Mouse (Mus musculus): Measurements from ENCODE around the gene Inmt. TPM values are rescaled to one million over a fixed set of nuclear protein-coding genes. Genes with fewer than 3 reads are reported as not detected.

Gene Inmt
- polyA plus RNA-seq, 2 experiments, result 0.09 to 0.13 TPM

DNA sequence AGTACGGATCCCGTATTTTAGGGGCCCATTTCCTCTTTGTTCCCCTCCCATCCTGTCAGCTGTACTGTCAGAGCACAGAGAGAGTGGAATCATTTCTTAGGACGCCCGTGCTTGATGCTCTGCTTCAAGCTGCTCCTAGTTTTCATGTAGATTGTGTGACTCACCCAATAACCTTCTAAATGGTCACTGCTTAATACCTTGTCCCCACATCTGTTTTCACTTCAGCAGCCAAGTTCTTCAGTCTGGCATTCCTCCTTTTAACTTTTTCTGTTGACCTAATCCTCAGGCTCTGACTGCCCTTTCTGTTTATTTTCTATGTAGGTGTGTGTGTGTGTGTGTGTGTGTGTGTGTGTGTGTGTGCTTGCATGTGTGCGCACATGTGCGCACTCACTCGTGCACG is 32.9 kb upstream of the Inmt start:
- H3K36me3 ChIP-seq (replicated peaks; ENCODE audit: control insufficient read depth, insufficient read depth, low read depth), result no peaks in the 10 kb centered on the region
- H3K27me3 ChIP-seq (ENCODE audit: control insufficient read depth, insufficient read depth, low read length), result no peaks in the 10 kb centered on the region
- DNase-seq (ENCODE audit: low read depth in 3 of 3, low spot score in 3 of 3) (no peak), ATAC-seq (ENCODE audit: insufficient read depth) (no peak)
- no peak overlapping the region for H3K27ac ChIP-seq
- no peaks in the 10 kb centered on the region for H3K9me3 ChIP-seq (ENCODE audit: control insufficient read depth, low read length)
- WGBS (ENCODE audit: insufficient replicate concordance), result 64% methylated on average over 8 of the region's 8 CpGs
- H3K4me1 ChIP-seq (replicated peaks; ENCODE audit: control insufficient read depth in 2 of 2, insufficient read depth in 2 of 2, low read length in 1 of 2), result peaks cover 0 to 4% of the 10 kb centered on the region in 2 experiments; a peak in 1 of 4 replicates
- no peak overlapping the region for H3K4me2 ChIP-seq (ENCODE audit: low read depth)
- no peak overlapping the region for H3K9ac ChIP-seq (replicated peaks)
- TF ChIP-seq EP300 (IDR thresholded peaks at IDR 0.05; ENCODE audit: low read depth) (no peak), CTCF (IDR thresholded peaks at IDR 0.05; ENCODE audit: low read depth) (no peak)
- H3K4me3 ChIP-seq (ENCODE audit: insufficient read depth in 1 of 2, low read depth in 2 of 2, low read length in 2 of 2), result no peak overlapping the region

DNA sequence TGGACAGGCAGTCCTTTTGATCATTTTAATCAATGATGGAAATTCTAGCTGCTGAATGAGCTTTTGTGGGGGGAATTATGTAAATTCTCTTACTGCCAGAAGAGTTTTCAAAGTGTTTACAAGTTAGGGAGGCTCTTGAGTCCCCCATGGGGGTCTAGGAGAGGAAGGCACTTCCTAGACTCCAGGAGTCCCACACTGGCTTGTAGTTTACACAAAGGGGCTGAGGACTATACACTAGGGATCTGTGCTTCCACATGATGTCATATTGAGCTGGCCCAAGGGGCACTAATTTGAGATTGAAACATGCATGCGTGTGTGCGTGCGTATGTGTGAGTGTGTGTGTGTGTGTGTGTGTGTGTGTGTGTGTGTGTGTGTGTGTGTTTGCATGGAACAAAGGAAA is 29.1 kb upstream of the Inmt start:
- Histone ChIP-seq H3K27me3 (ENCODE audit: control insufficient read depth, insufficient read depth, low read length) (no peaks in the 10 kb centered on the region), H3K4me3 (ENCODE audit: insufficient read depth in 1 of 2, low read depth in 2 of 2, low read length in 2 of 2) (peak overlapping the region; percentile 62 to 69; a peak in 2 of 4 replicates), H3K27ac (no peak overlapping the region), H3K36me3 (replicated peaks; ENCODE audit: control insufficient read depth, insufficient read depth, low read depth) (no peaks in the 10 kb centered on the region), H3K4me2 (ENCODE audit: low read depth) (peak overlapping the region; percentile 79), H3K9me3 (ENCODE audit: control insufficient read depth, low read length) (no peaks in the 10 kb centered on the region), H3K4me1 (replicated peaks; ENCODE audit: control insufficient read depth in 2 of 2, insufficient read depth in 2 of 2, low read length in 1 of 2) (peaks cover 0 to 6% of the 10 kb centered on the region in 2 experiments; a peak in 1 of 4 replicates), H3K9ac (replicated peaks) (no peak overlapping the region; the same call in 1 of the 2 replicates)
- WGBS (ENCODE audit: insufficient replicate concordance), result 85% methylated on average over 3 of the region's 3 CpGs
- ATAC-seq (ENCODE audit: insufficient read depth) (no peak), DNase-seq (ENCODE audit: low read depth in 3 of 3, low spot score in 3 of 3) (no peak)
- TF ChIP-seq EP300 (IDR thresholded peaks at IDR 0.05; ENCODE audit: low read depth) (no peak), CTCF (IDR thresholded peaks at IDR 0.05; ENCODE audit: low read depth) (no peak)

DNA sequence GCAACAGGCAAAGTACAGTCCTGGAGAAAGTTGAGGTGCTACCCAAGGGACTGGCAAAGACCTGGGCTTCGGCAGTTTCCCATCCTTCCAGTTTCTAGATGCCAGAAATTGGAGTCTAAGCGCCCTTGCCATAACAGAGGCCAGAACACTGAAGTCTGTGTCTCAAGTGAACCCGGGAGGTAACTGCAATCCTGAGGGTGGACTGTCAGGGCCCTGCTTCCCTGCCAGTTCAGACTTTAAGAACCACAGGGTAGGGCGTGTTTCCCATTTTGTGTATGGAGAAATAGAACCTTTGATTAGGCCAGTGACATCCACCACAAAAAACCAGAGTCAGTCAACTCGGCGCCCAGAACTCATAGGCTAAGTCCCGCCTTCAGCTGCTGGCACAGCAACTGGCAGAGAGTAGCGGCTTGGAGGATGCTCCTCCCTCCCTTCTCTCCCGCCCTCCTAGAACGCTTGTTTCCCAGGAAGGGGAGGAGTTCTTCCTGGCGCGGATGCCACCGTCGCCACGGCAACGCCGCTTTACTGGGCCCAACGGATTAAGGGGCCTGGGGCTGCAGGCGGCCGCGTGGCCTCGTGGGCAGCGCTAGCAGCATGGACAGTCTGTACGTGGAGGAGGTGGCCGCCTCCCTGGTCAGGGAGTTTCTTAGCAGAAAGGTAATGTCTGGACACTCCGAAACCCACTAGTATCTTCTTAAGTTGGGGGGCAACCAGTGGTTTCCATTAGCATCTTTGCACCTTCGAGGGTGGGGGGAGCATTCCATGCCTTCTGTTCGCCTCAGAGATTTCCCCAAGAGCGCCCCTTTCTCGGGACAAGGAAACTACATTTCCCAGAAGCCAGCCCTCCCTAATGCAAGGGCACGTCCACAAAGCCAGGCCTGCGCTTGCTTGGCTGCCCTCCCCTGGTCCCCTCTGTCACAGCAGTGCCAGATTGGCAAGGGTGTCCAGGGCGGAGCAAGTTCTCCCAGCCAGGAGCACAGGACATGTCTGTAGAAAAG is 28.4 kb upstream of the Inmt start, which contains the start of gene Mindy4:
Gene Mindy4, plus strand, starts transcription at position 471 of the 998 bp plus-strand sequence.
- Histone ChIP-seq H3K9me3 (ENCODE audit: control insufficient read depth, low read length) (no peaks in the 10 kb centered on the region), H3K4me1 (replicated peaks; ENCODE audit: control insufficient read depth in 2 of 2, insufficient read depth in 2 of 2, low read length in 1 of 2) (peaks cover 0 to 6% of the 10 kb centered on the region in 2 experiments; a peak in 1 of 4 replicates), H3K27me3 (ENCODE audit: control insufficient read depth, insufficient read depth, low read length) (no peaks in the 10 kb centered on the region), H3K36me3 (replicated peaks; ENCODE audit: control insufficient read depth, insufficient read depth, low read depth) (no peaks in the 10 kb centered on the region), H3K4me2 (ENCODE audit: low read depth) (peak within 1 kb of the TSS; percentile 79), H3K4me3 (ENCODE audit: insufficient read depth in 1 of 2, low read depth in 2 of 2, low read length in 2 of 2) (peak within 1 kb of the TSS; percentile 62 to 69), H3K27ac (no peak within 1 kb of the TSS), H3K9ac (replicated peaks) (peak within 1 kb of the TSS; percentile 57)
- peak; percentile 45 to 64 (median 59) for DNase-seq (ENCODE audit: low read depth in 3 of 3, low spot score in 3 of 3)
- WGBS (ENCODE audit: insufficient replicate concordance), result 5% methylated on average over 32 of the region's 33 CpGs
- ATAC-seq (ENCODE audit: insufficient read depth), result peak; percentile 89
- TF ChIP-seq EP300 (IDR thresholded peaks at IDR 0.05; ENCODE audit: low read depth) (no peak), CTCF (IDR thresholded peaks at IDR 0.05; ENCODE audit: low read depth) (peak; percentile 53)

DNA sequence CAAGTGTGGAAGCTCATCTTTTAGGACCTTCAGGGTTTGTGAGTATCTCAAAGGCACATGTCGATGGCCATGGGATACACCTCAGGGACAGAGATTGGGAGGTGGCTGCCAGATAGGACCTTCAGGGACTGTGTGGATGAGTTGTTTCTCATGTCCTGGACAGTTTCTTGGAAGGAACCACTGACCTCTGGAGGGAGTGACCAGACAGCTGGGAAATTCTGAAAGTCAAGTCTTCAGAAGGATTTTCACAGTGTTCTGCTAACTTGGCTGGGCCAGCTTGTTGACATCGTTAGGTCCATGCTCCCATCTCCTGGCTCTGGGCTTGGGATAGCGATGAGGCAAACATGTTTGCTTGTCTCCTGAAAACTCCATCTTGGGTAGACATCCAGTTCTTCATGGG is 24.2 kb upstream of the Inmt start:
- no peak overlapping the region for H3K4me3 ChIP-seq (ENCODE audit: insufficient read depth in 1 of 2, low read depth in 2 of 2, low read length in 2 of 2)
- WGBS (ENCODE audit: insufficient replicate concordance), result 69% methylated on average over 3 of the region's 3 CpGs
- no peak overlapping the region for H3K27ac ChIP-seq
- H3K27me3 ChIP-seq (ENCODE audit: control insufficient read depth, insufficient read depth, low read length), result no peaks in the 10 kb centered on the region
- H3K4me2 ChIP-seq (ENCODE audit: low read depth), result no peak overlapping the region
- ATAC-seq (ENCODE audit: insufficient read depth) (no peak), DNase-seq (ENCODE audit: low read depth in 3 of 3, low spot score in 3 of 3) (no peak)
- no peaks in the 10 kb centered on the region for H3K9me3 ChIP-seq (ENCODE audit: control insufficient read depth, low read length)
- H3K9ac ChIP-seq (replicated peaks), result no peak overlapping the region
- peaks cover 0 to 5% of the 10 kb centered on the region in 2 experiments; a peak in 1 of 4 replicates for H3K4me1 ChIP-seq (replicated peaks; ENCODE audit: control insufficient read depth in 2 of 2, insufficient read depth in 2 of 2, low read length in 1 of 2)
- TF ChIP-seq EP300 (IDR thresholded peaks at IDR 0.05; ENCODE audit: low read depth), result no peak
- TF ChIP-seq CTCF (IDR thresholded peaks at IDR 0.05; ENCODE audit: low read depth), result no peak
- no peaks in the 10 kb centered on the region for H3K36me3 ChIP-seq (replicated peaks; ENCODE audit: control insufficient read depth, insufficient read depth, low read depth)

DNA sequence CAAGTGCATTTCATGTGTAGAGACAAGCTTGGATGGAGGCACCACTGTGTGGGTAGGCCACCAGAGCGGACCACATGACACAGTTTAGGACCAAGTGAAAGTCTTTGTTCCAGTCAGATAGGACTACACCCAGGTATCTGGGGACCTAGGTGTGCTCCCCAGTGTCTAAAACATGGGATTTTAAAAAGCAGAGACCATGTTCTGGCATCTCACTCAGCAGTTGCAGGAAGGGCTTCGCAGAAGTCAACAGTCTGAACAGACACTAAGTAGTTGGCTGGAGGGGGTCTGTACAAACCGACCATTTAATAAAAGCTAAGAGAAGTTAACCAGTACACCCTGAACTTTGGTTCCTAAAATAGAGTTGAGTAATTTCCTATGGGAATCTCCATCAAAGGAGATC is 18.3 kb upstream of the Inmt start:
- 68% methylated on average over 3 of the region's 3 CpGs for WGBS (ENCODE audit: insufficient replicate concordance)
- TF ChIP-seq CTCF (IDR thresholded peaks at IDR 0.05; ENCODE audit: low read depth) (no peak), EP300 (IDR thresholded peaks at IDR 0.05; ENCODE audit: low read depth) (no peak)
- no peak overlapping the region for H3K4me3 ChIP-seq (ENCODE audit: insufficient read depth in 1 of 2, low read depth in 2 of 2, low read length in 2 of 2)

More for the DNA sequence above, 18.3 kb upstream of the Inmt start:
- Histone ChIP-seq H3K9ac (replicated peaks) (no peak overlapping the region), H3K27ac (no peak overlapping the region), H3K4me1 (replicated peaks; ENCODE audit: control insufficient read depth in 2 of 2, insufficient read depth in 2 of 2, low read length in 1 of 2) (no peaks in the 10 kb centered on the region), H3K36me3 (replicated peaks; ENCODE audit: control insufficient read depth, insufficient read depth, low read depth) (no peaks in the 10 kb centered on the region), H3K4me2 (ENCODE audit: low read depth) (no peak overlapping the region), H3K27me3 (ENCODE audit: control insufficient read depth, insufficient read depth, low read length) (no peaks in the 10 kb centered on the region), H3K9me3 (ENCODE audit: control insufficient read depth, low read length) (no peaks in the 10 kb centered on the region)
- DNase-seq (ENCODE audit: low read depth in 3 of 3, low spot score in 3 of 3) (no peak), ATAC-seq (ENCODE audit: insufficient read depth) (no peak)
